Mouse (Mus musculus): Measurements from ENCODE around the gene Ttc39b. TPM values are rescaled to one million over a fixed set of nuclear protein-coding genes. Genes with fewer than 3 reads are reported as not detected.

The Ttc39b gene
- polyA plus RNA-seq, 1 experiment from 2014 or later: 14.4 TPM

DNA sequence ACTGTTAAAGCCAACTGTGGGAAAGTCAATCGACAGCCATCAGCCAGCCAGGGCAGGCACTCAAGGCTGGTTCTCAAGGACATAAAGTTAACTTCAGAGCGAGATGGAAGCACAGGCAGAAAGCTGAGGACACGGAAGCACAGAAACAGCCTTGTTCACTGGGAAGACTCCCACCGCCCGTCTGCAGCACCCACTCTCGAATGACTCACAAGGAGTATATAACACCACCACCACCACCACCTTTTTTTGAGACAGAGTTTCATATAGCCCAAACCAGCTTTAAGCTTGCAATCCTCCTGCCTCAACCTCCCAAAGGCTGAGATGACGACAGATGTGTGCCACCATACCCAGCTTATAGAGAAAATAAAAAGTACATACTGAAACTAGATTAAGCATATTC lies 44.8 kb downstream of the Ttc39b start:
- POLR2A ChIA-PET: no interaction called here
- no peak for ATAC-seq
- in situ Hi-C loops (cut with MboI; ENCODE audit: low pct_unique_long_range_greater_than_20kb): no loop called here

DNA sequence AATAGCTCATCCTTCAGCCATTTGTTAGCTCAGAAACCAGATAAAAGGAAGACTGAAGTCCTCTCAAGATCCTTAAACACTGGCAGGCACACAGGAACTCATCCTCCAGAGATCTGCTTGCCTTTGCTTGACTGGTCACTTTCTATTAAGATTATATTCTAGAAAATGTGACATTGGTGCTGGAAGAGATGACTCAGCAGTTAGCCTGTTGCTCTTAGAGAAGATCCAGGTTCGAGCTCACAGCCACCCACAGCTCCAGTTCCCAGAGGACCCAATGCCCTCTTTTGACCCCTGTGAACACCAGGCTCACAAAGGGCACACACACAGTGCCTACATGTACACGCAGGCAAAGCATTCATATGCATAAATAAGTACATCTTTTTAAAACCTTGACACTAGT lies 49.8 kb downstream of the Ttc39b start:
- CTCF ChIA-PET: interaction anchor here (1.2 to 1.5 kb wide), 2 partner anchors 12 to 13 kb away, joined by 3 read pairs; no protein-coding TSS in a partner anchor
- TF ChIP-seq CTCF (IDR thresholded peaks at IDR 0.05): no peak
- H3K27me3 ChIP-seq: no peaks in the 10 kb centered on the region
- POLR2A ChIA-PET: interaction anchor here (0.9 kb wide), 1 partner anchor 10 kb away, joined by 3 read pairs; no protein-coding TSS in a partner anchor
- ATAC-seq (no peak), DNase-seq (ENCODE audit: low read depth, low spot score) (no peak)
- in situ Hi-C loops (cut with MboI; ENCODE audit: low pct_unique_long_range_greater_than_20kb): no loop called here

More for the DNA sequence above, 44.8 kb downstream of the Ttc39b start:
- no peaks in the 10 kb centered on the region for H3K27me3 ChIP-seq
- DNase-seq (ENCODE audit: low read depth, low spot score): no peak
- CTCF ChIA-PET: interaction anchor here (1.9 kb wide), 1 partner anchor 12 kb away, joined by 6 read pairs; no protein-coding TSS in a partner anchor
- no peak for TF ChIP-seq CTCF (IDR thresholded peaks at IDR 0.05)

DNA sequence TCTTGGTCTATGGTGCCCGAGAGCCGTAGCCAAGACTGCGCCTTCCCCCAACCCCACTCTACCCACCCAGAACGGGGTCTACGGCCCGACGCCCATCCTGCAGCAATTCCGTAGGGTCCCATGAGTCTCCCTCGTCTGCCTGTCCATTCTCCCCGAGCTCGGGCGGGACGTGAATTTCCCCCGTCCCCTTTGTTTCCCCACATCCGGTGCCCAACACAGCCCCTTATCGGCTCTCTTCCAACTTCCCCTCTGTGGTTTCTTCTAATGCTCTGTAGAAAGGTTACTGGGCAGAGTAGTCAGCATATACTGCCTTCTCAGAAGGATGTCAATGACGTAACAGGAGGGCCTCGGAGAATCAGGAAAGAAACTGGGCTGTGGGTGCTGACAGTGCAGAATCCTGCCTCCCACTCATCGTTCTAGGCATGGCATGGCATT lies 50.4 kb downstream of the Ttc39b start:
- in situ Hi-C loops (cut with MboI; ENCODE audit: low pct_unique_long_range_greater_than_20kb): no loop called here
- ChIA-PET CTCF (interaction anchor here (1.2 kb wide), 1 partner anchor 11 kb away, joined by 3 read pairs; no protein-coding TSS in a partner anchor), POLR2A (interaction anchor here (0.9 kb wide), 1 partner anchor 9 kb away, joined by 3 read pairs; no protein-coding TSS in a partner anchor)
- no peaks in the 10 kb centered on the region for H3K27me3 ChIP-seq
- no peak for TF ChIP-seq CTCF (IDR thresholded peaks at IDR 0.05)
- ATAC-seq (no peak), DNase-seq (ENCODE audit: low read depth, low spot score) (no peak)

DNA sequence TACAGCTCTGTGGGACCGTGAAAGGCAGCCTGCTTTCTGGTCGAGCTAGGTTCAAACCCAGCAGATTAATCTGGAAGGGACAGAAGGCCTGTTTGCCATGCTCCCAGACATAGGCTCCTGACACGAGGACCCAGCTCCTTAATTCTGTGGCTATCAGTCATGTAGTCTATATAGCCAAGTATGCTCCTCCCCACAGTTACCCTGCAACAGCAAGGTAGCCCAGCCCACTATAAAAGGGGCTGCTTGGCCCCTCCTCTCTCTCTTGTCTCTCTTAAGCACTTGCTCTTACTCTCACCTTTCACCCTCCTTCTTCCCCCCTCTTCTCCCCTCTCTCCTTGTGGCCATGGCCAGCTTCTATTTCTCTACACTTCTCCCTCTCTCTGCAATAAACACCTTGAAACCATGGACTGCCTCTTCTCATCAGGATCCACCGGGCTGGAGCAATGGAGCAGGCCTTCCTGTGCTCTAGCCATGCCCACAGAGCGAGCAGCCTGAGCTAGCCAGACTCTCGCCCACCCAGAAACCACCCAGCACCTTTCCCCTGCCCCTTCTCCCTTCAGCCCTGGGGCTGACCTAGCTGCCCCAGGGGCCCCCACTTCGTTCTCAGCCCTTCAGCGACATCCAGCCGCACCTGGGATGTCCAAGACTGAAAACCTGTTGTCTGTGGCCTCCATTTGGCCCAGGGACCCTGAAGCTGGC lies 51.0 kb downstream of the Ttc39b start:
- DNase-seq (ENCODE audit: low read depth, low spot score) (no peak), ATAC-seq (no peak)
- TF ChIP-seq CTCF (IDR thresholded peaks at IDR 0.05): no peak
- no peaks in the 10 kb centered on the region for H3K27me3 ChIP-seq
- ChIA-PET CTCF (no interaction called here), POLR2A (interaction anchor here (0.9 kb wide), 1 partner anchor 9 kb away, joined by 3 read pairs; no protein-coding TSS in a partner anchor)
- in situ Hi-C loops (cut with MboI; ENCODE audit: low pct_unique_long_range_greater_than_20kb): no loop called here

DNA sequence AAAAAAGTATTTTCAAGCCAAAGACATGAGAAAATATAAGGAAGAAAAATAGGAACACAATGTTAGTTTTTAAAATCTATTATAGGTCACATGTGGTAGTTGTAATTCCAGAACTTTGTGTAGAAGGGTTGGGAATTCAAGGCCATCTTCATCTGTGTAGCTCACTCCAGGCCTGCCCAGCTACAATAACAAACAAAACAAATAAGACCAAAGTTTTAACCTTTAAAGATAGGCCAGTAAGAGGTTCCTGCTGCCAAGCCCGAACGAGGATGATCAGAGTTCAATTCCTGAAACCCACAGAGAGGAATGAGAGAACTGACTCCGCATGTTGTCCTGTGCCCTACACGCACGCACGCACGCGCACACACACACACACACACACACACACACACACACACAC lies 53.6 kb downstream of the Ttc39b start:
- POLR2A ChIA-PET: interaction anchor here (0.7 kb wide), 1 partner anchor 49 kb away, joined by 3 read pairs; no protein-coding TSS in a partner anchor
- CTCF ChIA-PET: no interaction called here
- in situ Hi-C loops (cut with MboI; ENCODE audit: low pct_unique_long_range_greater_than_20kb): no loop called here
- no peaks in the 10 kb centered on the region for H3K27me3 ChIP-seq
- ATAC-seq (no peak), DNase-seq (ENCODE audit: low read depth, low spot score) (no peak)
- TF ChIP-seq CTCF (IDR thresholded peaks at IDR 0.05): no peak

DNA sequence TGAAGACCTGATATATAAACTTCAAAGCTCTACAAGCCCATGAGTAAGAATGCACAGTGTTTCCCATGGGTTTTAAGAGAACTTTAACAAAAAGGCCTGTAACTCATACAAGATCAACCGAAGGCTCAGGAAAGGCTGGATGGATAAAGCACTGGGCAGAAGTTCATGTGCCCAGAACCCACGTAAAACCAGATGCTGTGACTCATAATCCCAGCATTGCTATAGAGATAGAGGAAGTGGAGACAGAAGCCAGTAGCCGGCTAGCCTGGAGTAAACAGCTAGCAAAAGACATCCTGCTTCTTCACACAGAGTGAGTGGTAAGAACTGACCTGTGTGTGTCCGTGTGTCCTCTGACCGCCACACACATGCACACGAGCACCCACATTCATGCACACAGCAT lies 54.4 kb downstream of the Ttc39b start:
- no peak for ATAC-seq
- POLR2A ChIA-PET: no interaction called here
- no peak for DNase-seq (ENCODE audit: low read depth, low spot score)
- in situ Hi-C loops (cut with MboI; ENCODE audit: low pct_unique_long_range_greater_than_20kb): no loop called here
- no peaks in the 10 kb centered on the region for H3K27me3 ChIP-seq
- no peak for TF ChIP-seq CTCF (IDR thresholded peaks at IDR 0.05)
- CTCF ChIA-PET: no interaction called here

DNA sequence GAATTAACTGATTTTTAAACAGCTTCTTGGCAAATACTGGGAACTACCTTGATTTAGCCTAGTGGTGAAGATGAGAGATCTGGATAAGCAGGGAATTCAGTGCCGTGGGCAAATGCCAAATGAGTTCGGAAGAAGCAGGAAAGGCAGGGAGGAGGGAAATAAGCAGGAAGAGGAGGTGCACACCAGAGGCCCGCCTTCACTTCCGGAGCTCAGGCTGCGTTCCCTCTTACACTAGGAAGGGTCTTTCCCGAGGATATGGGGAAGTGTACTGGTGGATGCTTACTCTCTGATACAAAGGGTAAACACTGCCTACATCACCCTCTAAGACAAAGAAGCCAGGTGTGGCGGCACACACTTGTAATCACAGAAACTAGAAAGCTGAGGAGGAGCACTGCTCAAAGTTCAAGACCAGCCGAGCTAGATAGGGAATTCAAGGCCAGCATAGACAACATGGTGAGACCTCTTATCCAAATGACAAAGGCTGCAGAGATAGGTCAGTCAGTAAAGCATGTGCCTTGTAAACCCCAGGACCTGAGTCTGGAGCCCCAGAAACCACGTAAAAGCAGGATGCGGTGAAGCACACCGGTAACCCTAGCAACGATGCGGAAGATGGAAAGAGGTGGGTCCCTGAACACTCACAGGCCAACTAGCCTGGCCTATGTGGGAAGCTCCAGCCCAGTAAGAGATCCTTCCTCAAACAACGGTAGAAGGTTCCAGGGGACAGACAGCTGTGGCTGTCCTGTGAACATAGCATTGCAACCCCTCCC lies 57.9 kb downstream of the Ttc39b start:
- no peak for TF ChIP-seq CTCF (IDR thresholded peaks at IDR 0.05)
- ATAC-seq (no peak), DNase-seq (ENCODE audit: low read depth, low spot score) (no peak)
- in situ Hi-C loops (cut with MboI; ENCODE audit: low pct_unique_long_range_greater_than_20kb): no loop called here
- CTCF ChIA-PET: interaction anchor here (1.3 kb wide), 1 partner anchor 15 kb away, joined by 3 read pairs; no protein-coding TSS in a partner anchor
- POLR2A ChIA-PET: no interaction called here
- H3K27me3 ChIP-seq: no peaks in the 10 kb centered on the region

DNA sequence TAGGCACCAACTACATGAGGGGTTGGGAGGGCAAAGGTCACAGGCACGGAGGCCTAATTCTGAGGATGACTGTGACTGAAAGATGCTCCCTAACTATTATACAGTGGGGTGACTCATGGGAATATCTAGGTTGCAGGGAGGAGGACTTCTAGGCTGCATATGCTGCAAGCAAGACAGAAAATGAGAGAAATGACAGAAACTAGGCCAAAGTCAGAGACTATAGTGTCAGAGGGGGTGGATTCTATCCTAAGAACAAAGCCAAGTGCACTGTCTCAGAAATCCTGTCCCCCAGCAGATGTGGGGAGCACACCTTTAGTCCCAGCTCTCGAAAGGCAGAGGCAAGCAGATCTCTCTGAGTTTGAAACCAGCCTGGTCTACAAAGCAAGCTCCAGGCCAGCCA lies 59.2 kb downstream of the Ttc39b start:
- in situ Hi-C loops (cut with MboI; ENCODE audit: low pct_unique_long_range_greater_than_20kb): loop anchor here (5.0 kb wide), 1 partner anchor 302 kb away; no protein-coding TSS in a partner anchor
- TF ChIP-seq CTCF (IDR thresholded peaks at IDR 0.05): no peak
- ChIA-PET POLR2A (interaction anchor here (1.2 kb wide), 1 partner anchor 9 kb away, joined by 3 read pairs; no protein-coding TSS in a partner anchor), CTCF (interaction anchor here (1.3 kb wide), 1 partner anchor 14 kb away, joined by 3 read pairs; no protein-coding TSS in a partner anchor)
- DNase-seq (ENCODE audit: low read depth, low spot score) (no peak), ATAC-seq (no peak)
- H3K27me3 ChIP-seq: no peaks in the 10 kb centered on the region

DNA sequence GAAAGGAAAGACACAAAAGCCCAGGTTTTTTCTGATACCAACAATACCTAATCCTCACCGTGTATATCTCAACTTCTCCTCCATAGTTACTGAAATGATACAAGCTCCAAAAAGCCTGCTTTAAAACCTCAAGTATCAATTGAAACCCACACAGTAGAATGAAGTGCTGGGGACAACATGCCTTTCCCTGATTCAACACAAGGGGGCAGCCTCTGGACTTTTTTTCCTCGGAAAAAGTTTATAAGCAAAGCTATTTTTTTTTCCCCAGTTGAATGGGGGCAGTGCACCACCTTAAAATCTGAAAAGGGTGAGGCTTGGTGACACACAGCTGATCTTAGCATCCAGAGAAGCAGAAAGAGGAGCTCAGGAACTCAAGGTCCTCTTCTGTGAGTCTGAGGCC lies 62.1 kb downstream of the Ttc39b start:
- peak; percentile 55 for TF ChIP-seq CTCF (IDR thresholded peaks at IDR 0.05)
- no peaks in the 10 kb centered on the region for H3K27me3 ChIP-seq
- DNase-seq (ENCODE audit: low read depth, low spot score) (no peak), ATAC-seq (no peak)
- CTCF ChIA-PET: interaction anchor here (0.5 to 4.1 kb wide), 13 partner anchors 11 to 1895 kb away, joined by 3 to 13 read pairs (median 4); partner anchors contain the start of gene Ccdc171
- POLR2A ChIA-PET: interaction anchor here (0.7 kb wide), 1 partner anchor 22 kb away, joined by 3 read pairs; no protein-coding TSS in a partner anchor
- in situ Hi-C loops (cut with MboI; ENCODE audit: low pct_unique_long_range_greater_than_20kb): loop anchor here (5.0 kb wide), 1 partner anchor 305 kb away; no protein-coding TSS in a partner anchor

DNA sequence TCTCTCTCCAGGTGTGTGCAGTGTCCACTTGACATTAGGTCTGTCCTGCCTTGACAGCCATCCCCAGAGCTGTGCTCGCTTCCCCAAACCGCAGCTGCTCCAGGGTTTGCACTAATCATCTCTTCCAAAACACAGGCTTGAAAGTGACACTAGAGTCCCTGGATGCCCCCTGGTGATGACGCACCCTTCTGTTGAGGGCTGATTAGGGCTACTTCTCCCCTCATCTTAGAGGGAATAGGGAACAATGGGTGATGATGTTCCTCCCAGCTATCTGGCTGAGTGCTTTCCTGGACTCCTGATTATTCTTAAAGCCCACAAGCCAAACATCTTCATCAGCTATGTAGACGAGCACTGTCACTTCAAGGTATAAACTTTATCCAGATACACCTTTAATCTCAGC lies 64.4 kb downstream of the Ttc39b start:
- no peak for ATAC-seq

More for the DNA sequence above, 64.4 kb downstream of the Ttc39b start:
- ChIA-PET CTCF (no interaction called here), POLR2A (interaction anchor here (0.6 kb wide), 1 partner anchor 294 kb away, joined by 3 read pairs; no protein-coding TSS in a partner anchor)
- no peaks in the 10 kb centered on the region for H3K27me3 ChIP-seq
- in situ Hi-C loops (cut with MboI; ENCODE audit: low pct_unique_long_range_greater_than_20kb): loop anchor here (5.0 kb wide), 2 partner anchors 153 to 308 kb away; no protein-coding TSS in a partner anchor
- DNase-seq (ENCODE audit: low read depth, low spot score): no peak
- no peak for TF ChIP-seq CTCF (IDR thresholded peaks at IDR 0.05)

Measured in Patski (cell line).